Mouse (Mus musculus) midbrain, embryonic 12.5 days (tissue): Measurements from ENCODE around the gene Cct3. TPM values are rescaled to one million over a fixed set of nuclear protein-coding genes. Genes with fewer than 3 reads are reported as not detected.
A peak's percentile ranks its signal among the peaks of the same experiment; 100 is the strongest.

Experiments used
- ATAC-seq: fragments of 200-750 bp; cut with Nextera tagmentation; 2 replicates; pipeline ENCODE4 v1.8.0; 2017; ENCODE audit warnings: low read depth, moderate TSS enrichment, moderate library complexity; ENCODE audit not compliant: low FRiP score
- H3K27ac ChIP-seq: fragments of 300-500 bp; sonication (generic); replicated peaks from 2 replicates; pipeline ENCODE4 v1.5.1; 2016; ENCODE audit warnings: mild to moderate bottlenecking
- H3K27me3 ChIP-seq: fragments of 300-500 bp; sonication (generic); 2 replicates; pipeline ENCODE4 v1.6.1; 2016; ENCODE audit warnings: mild to moderate bottlenecking
- H3K36me3 ChIP-seq: fragments of 300-500 bp; sonication (generic); 2 replicates; pipeline ENCODE4 v1.6.1; 2016
- H3K4me1 ChIP-seq: fragments of 300-500 bp; sonication (generic); 2 replicates; pipeline ENCODE4 v1.6.1; 2016
- H3K4me2 ChIP-seq: fragments of 300-500 bp; sonication (generic); replicated peaks from 2 replicates; pipeline ENCODE4 v1.6.1; 2016; ENCODE audit warnings: mild to moderate bottlenecking, moderate library complexity
- H3K4me3 ChIP-seq: fragments of 300-500 bp; sonication (generic); 2 replicates; pipeline ENCODE4 v1.5.1; 2016; ENCODE audit warnings: mild to moderate bottlenecking
- H3K9ac ChIP-seq: fragments of 300-500 bp; sonication (generic); replicated peaks from 2 replicates; pipeline ENCODE4 v1.6.1; 2016; ENCODE audit warnings: mild to moderate bottlenecking, moderate library complexity
- H3K9me3 ChIP-seq: fragments of 300-500 bp; sonication (generic); 2 replicates; pipeline ENCODE4 v1.6.1; 2016; ENCODE audit warnings: mild to moderate bottlenecking
- WGBS: fragments of 180-500 bp; shearing (Covaris S2); methylation state at CpG from one replicate; pipeline ENCODE4 v1.1.7; 2016; 5-methylcytosine and 5-hydroxymethylcytosine counted together
- polyA plus RNA-seq: library from polyadenylated mRNA; unstranded; fragments of >200 nt; fragmentation: Nextera tagmentation; extraction: Ambion mirVana; gene quantifications from 2 replicates; pipeline ENCODE4 v1.2.1, GENCODE M21; 2016

Cct3 gene
- polyA plus RNA-seq, 1 experiment from 2014 or later = 646 TPM

DNA sequence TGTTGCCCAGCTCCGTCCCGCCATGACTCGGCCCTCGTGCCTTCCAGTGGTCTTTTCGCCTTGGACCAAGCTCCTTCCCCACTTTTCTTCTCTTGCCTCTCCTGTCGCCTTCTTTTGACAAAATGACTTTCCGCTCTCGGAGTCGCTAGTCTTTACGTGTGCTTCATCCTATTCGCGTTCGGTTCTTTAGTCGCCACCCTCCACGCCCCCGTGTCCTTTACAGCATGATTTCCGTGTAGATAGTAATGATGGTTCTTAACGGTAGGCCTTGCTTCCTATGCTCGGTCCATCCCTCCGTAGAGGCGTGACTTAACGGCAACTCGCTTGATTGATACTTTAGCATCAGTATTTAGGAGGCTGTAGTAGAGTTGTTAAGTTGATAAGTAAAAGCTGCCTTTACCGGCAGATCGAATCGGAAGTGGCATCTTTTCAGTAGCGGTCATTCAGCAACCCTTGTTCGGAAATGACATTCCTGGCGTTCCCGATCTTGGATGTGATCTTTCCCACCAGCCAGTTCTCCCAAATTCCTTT is 470 bp downstream of the Cct3 start:
- under 1% methylated on average over 30 of the region's 30 CpGs for WGBS
- peak overlapping the region; percentile 86 for H3K4me2 ChIP-seq
- H3K9ac ChIP-seq = peak overlapping the region; percentile 84
- peak overlapping the region; percentile 70 for H3K4me3 ChIP-seq
- ATAC-seq = no peak
- H3K36me3 ChIP-seq = peaks cover 32% of the 10 kb centered on the region
- peaks cover 18% of the 10 kb centered on the region for H3K4me1 ChIP-seq
- no peaks in the 10 kb centered on the region for H3K9me3 ChIP-seq
- no peaks in the 10 kb centered on the region for H3K27me3 ChIP-seq
- H3K27ac ChIP-seq = peak overlapping the region; percentile 88

DNA sequence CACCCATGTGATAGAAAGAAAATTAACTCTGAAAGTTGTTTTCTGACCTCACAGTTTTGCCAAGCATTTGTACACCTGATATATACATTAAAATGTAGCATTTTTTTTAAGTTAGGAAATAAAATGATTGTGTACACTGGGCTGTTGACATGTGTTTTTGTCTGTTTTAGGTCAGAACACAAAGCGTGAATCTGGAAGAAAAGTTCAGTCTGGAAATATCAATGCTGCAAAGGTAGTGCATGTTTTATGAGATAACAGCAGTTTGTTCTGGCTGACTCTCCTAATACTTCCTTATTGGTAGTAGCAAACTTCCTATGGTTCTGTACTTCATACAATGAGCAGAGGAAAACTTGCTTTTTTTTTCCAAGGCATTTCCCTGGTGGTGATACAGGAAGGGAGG is 2.3 kb downstream of the Cct3 start:
- WGBS = 97% methylated on average over 1 of the region's 1 CpGs
- Histone ChIP-seq H3K4me1 (peaks cover 18% of the 10 kb centered on the region), H3K27ac (no peak overlapping the region), H3K4me3 (no peak overlapping the region), H3K9ac (no peak overlapping the region), H3K4me2 (no peak overlapping the region), H3K36me3 (peaks cover 48% of the 10 kb centered on the region), H3K9me3 (no peaks in the 10 kb centered on the region), H3K27me3 (no peaks in the 10 kb centered on the region)
- no peak for ATAC-seq

DNA sequence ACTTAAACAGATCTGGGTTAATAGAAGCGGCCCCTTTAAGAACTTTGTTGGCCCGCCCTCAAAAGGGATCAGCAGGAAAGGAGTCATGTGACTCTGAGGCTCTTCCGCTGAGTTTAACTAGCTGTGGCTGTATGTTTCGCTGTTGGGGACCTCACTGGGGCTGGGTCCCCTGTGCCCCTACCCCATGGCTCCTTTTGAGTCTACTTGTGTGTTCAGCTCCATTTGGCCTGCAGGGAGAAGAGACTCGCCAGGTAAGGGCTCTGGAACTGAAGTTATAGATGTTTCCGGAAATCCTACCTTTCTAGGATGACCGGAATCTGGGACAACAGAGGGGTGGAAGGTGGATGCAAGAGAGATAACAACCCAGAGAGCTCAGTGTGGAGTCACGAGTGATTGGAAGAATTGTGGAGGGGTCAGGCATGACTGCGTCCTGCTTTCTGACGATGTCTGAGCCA is 28.1 kb downstream of the Cct3 start, which contains the start of gene Glmp:
Gene Glmp, plus strand, starts transcription at position 73 of the 455 bp plus-strand sequence.
- WGBS = 2% methylated on average over 10 of the region's 10 CpGs
- H3K36me3 ChIP-seq = peaks cover 62% of the 10 kb centered on the region
- no peak within 1 kb of the TSS for H3K27ac ChIP-seq
- peak; percentile 60 for ATAC-seq
- H3K9ac ChIP-seq = peak within 1 kb of the TSS; percentile 80
- peaks cover 14% of the 10 kb centered on the region for H3K4me1 ChIP-seq
- H3K27me3 ChIP-seq = no peaks in the 10 kb centered on the region
- H3K4me2 ChIP-seq = peak within 1 kb of the TSS; percentile 84
- H3K9me3 ChIP-seq = no peaks in the 10 kb centered on the region
- peak within 1 kb of the TSS; percentile 71 for H3K4me3 ChIP-seq

DNA sequence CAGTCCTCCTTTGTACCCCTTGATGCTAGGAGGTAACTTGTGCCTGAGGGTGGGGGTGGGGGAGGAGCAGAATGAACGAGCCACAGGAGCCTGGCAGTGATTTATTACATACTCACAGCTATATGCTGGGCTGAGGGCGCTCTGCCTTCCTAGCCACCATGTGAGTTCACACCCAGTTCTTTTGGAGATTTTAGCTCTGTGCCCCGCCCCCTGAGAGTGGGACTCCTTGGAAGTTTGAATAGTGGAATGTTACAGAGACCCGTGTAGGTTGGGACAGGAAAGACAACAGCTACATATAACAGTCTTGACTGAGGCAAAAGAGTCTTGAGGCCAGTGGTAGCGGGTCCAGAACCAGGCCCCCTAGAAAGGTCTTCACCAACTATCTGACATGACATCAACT is 32.0 kb downstream of the Cct3 start:
- H3K4me3 ChIP-seq = no peak overlapping the region
- no peak overlapping the region for H3K4me2 ChIP-seq
- WGBS = 87% methylated on average over 5 of the region's 5 CpGs
- H3K36me3 ChIP-seq = peaks cover 31% of the 10 kb centered on the region; the same call in 1 of the 2 replicates
- H3K9me3 ChIP-seq = no peaks in the 10 kb centered on the region
- peaks cover 14% of the 10 kb centered on the region for H3K4me1 ChIP-seq
- ATAC-seq = no peak
- H3K9ac ChIP-seq = no peak overlapping the region
- no peak overlapping the region for H3K27ac ChIP-seq
- no peaks in the 10 kb centered on the region for H3K27me3 ChIP-seq

DNA sequence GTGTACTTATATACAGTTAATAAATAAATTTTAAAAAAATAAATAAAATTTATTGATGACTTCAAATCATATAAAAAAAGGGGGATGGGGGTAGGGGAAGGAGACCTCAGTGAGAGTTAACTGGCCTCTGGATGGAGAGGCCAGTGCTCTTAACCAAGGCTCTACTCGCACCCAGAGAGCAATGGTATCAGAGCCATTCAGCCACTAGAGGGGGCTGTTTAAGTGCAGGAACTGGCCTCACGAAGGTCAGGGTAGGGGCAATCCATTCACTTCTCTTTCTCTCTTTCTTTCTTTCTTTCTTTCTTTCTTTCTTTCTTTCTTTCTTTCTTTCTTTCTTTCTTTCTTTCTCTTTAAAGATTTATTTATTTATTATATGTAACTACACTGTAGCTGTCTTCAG is 34.4 kb downstream of the Cct3 start:
- Histone ChIP-seq H3K9me3 (no peaks in the 10 kb centered on the region), H3K36me3 (peaks cover 30% of the 10 kb centered on the region; the same call in 1 of the 2 replicates), H3K4me1 (peaks cover 8% of the 10 kb centered on the region), H3K4me2 (no peak overlapping the region), H3K9ac (no peak overlapping the region), H3K4me3 (no peak overlapping the region), H3K27me3 (no peaks in the 10 kb centered on the region), H3K27ac (no peak overlapping the region)
- WGBS = 31% methylated on average over 2 of the region's 2 CpGs
- no peak for ATAC-seq

DNA sequence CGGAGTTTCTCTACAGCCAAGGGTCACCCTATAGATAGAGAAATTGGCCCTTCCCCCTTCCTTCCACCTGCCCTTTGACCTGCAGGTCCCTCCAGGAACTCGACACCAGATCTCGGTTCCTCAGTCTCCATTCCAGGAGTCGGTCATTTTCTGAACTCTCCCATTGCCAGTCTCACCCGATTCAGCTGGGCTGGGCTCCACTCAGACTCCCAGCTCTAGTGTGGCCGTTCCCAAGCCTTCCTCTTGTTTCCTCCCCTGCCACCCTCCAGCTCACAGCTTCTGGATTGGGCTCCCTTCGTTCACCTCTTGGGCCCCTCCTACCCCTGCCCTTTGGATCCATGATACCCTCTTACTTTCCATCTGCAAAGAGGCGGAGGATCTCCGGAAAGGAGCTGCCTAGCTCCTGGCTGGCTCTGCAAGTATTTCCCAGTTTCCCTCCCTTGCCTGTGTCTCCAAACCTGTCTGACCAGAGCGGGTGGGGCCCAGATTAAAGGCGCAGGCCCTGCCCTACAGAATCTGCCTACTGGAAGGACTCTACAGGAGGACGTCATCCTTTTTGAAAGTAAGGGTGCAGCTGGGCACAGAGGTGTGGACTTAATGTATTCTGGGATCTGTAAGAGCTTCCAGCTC is 37.2 kb downstream of the Cct3 start:
- H3K4me1 ChIP-seq = peaks cover 25% of the 10 kb centered on the region
- no peak overlapping the region for H3K4me2 ChIP-seq
- H3K4me3 ChIP-seq = no peak overlapping the region
- no peaks in the 10 kb centered on the region for H3K9me3 ChIP-seq
- 0 out of 2 replicates have a peak, but pooled peaks cover 10% of the 10 kb centered on the region for H3K36me3 ChIP-seq
- no peaks in the 10 kb centered on the region for H3K27me3 ChIP-seq
- no peak overlapping the region for H3K27ac ChIP-seq
- H3K9ac ChIP-seq = no peak overlapping the region
- ATAC-seq = no peak
- 58% methylated on average over 12 of the region's 12 CpGs for WGBS

DNA sequence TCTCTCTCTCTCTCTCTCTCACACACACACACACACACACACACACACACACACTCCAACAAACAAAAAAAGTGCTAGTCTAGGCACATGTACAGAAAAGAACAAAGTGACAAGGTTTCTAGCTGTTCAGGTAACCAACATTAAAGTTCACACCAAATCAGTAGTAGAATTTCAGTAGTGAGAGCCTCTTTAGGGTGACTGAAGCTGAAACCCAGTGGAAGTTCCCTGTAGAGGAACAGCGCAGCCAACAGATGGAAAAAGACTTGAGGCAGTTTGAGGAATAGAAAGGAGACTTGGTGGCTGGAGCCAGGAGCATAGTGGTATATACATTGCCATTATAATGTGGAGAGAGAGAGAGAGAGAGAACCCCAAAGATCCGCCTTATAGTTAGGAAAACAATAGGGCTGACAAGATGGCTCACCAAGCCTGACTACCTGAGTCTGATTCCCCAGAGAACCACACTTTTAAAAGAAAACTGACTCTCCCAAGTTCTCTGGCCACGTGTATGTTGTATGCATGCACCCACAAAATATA is 38.1 kb downstream of the Cct3 start:
- 40% methylated on average over 3 of the region's 3 CpGs for WGBS
- Histone ChIP-seq H3K27ac (0 out of 2 replicates have a peak overlapping the region, but pooled peaks have one; percentile 92), H3K4me3 (peak overlapping the region; percentile 90), H3K4me1 (peaks cover 25% of the 10 kb centered on the region), H3K9ac (peak overlapping the region; percentile 88), H3K9me3 (no peaks in the 10 kb centered on the region), H3K36me3 (0 out of 2 replicates have a peak, but pooled peaks cover 3% of the 10 kb centered on the region), H3K27me3 (no peaks in the 10 kb centered on the region), H3K4me2 (peak overlapping the region; percentile 69)
- no peak for ATAC-seq

DNA sequence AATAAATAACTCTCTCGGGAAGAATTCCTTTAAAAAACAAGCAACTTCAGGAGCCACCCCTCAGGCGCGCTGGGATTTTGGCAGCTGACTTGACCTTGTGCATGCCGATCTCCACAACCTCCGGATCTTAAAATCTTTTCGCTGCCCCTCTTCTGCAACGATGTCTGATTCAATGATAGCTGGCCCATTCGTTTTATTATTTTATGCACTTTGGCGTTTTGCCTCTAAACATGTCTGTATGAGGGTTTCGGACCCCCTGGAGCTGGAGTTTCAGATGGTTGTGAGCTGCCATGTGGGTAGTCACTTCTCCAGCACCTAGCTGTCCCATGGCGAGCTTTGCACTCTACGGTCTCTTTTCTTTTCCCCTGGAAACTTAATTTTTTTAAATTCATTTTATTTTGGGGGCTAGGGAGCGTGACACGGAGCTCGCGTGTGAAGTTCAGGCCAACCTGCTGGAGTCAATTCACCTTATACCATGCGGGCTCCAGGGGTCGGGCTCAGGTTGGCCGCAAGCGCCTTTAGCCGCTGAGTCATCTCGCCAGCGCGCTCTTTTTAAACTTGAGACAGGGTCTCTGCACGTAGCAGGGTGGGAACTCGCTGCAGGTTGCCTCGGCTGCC is 38.6 kb downstream of the Cct3 start:
- Histone ChIP-seq H3K4me2 (peak overlapping the region; percentile 69), H3K27ac (peak overlapping the region; percentile 92), H3K9ac (peak overlapping the region; percentile 88), H3K36me3 (peaks cover 1% of the 10 kb centered on the region; the same call in 1 of the 2 replicates), H3K9me3 (no peaks in the 10 kb centered on the region), H3K27me3 (no peaks in the 10 kb centered on the region), H3K4me3 (peak overlapping the region; percentile 90), H3K4me1 (peaks cover 25% of the 10 kb centered on the region)
- no peak; the same call in 1 of the 2 replicates for ATAC-seq
- 1% methylated on average over 27 of the region's 27 CpGs for WGBS

DNA sequence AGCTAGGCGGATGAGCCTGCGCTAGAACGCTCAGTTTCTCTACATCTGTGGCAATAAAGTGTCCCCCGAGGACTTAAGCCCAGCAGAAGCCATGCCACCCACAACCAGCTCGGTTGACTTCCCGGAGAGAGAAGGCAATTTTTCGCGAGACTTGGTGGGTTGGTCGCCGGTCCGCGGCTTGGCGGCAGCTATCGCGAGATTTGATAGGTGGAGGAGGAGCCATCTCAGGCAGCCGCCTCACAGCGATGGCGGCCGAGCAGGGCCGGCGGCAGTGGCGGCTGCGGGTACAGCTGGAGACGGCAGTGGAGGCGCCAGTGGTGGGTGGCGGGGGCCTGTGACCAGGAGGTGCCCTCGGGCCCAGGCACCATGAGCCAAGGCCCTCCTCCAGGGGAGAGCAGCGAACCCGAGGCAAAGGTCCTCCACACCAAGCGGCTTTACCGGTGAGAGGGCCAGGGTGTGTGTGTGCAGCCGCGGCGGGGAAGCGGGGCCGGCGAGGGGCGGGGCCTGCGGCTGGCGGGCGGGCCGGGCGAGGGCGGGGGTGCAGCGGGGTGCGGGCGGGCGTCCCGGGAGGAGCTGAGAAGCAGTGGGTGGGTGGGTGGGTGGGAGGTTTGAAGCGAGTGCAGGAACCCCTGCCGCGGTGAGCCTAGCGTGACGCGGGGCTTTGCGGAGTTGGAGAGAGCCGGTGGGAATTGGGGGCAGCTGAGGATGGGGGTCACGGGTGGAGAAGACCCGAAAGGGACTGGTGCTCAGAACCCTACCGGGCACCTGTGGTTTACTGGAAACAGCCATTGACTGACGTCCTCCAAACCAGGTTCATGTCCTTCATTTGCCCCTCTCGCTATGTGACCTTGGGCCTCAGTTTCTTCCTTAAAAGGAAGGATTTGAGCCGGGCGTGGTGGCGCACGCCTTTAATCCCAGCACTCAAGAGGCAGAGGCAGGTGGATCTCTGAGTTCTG is 39.4 kb downstream of the Cct3 start, which contains the start of the genes Tmem79 and Smg5:
Gene Tmem79, minus strand, starts transcription at position 91 of the 956 bp plus-strand sequence.
Gene Smg5, plus strand, starts transcription at position 203 of the 956 bp plus-strand sequence.
- 2% methylated on average over 61 of the region's 66 CpGs for WGBS
- peaks cover 5% of the 10 kb centered on the region for H3K36me3 ChIP-seq
- H3K4me3 ChIP-seq = peak within 1 kb of the TSS; percentile 90
- no peaks in the 10 kb centered on the region for H3K9me3 ChIP-seq
- peak within 1 kb of the TSS; percentile 92 for H3K27ac ChIP-seq
- no peaks in the 10 kb centered on the region for H3K27me3 ChIP-seq
- peak; percentile 93 for ATAC-seq
- H3K9ac ChIP-seq = peak within 1 kb of the TSS; percentile 88
- H3K4me1 ChIP-seq = peaks cover 25% of the 10 kb centered on the region
- peak within 1 kb of the TSS; percentile 69 for H3K4me2 ChIP-seq

DNA sequence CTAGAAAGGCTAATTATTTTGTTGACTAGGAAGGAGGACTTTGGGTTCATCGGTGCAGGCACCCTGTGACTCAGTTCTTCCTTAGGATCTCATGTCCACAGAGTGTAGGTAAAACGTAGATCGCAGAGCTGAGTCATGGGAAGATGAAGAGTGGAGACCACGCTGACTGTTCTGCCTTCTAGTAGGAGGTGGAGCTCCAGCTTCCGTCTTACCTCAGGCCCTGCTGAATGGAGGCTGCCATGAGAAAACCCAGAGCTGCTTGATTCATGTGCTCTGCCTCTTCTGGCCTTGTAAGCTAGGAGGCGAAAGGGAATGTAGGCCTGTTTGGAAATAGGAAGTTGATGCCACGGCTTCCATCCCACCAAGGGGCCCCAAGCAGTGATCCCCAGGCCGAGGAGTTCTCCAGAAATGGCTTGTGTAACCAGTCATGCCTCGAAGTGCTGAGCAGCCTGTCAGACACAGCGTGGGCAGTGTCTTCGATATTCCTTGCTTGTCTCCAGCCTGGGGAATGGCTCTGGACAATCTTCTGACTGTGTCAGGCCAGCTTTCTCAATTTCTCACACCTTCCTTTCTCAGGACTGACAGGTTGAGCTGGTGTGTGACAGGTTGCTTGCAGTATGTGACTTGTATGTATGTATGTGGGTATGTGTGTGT is 40.6 kb downstream of the Cct3 start:
- H3K9ac ChIP-seq = peak overlapping the region; percentile 31; the same call in 1 of the 2 replicates

DNA sequence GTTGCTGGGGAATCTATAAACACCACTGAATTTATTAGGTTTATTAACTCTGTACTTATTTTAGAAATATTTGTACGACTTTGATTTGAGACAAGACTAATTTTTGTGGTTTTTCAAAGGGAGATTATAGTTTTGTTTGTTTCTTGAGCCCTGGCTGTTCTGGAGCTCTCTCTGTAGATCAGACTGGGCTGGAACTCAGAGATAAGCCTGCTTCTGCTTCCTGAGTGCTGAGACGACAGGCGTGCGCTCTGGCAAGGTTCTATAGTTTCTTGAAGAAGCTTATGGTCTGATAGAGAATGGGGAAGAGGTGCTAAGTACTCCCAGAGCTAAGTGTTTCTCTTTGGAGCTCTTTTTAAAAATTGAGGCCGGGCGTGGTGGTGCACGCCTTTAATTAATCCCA is 41.4 kb downstream of the Cct3 start:
- Histone ChIP-seq H3K4me1 (peaks cover 25% of the 10 kb centered on the region), H3K27me3 (no peaks in the 10 kb centered on the region), H3K36me3 (peaks cover 24% of the 10 kb centered on the region), H3K9me3 (no peaks in the 10 kb centered on the region), H3K9ac (no peak overlapping the region), H3K4me2 (no peak overlapping the region), H3K27ac (no peak overlapping the region), H3K4me3 (no peak overlapping the region)
- 94% methylated on average over 7 of the region's 7 CpGs for WGBS
- no peak for ATAC-seq

More for the DNA sequence above, 40.6 kb downstream of the Cct3 start:
- WGBS = 87% methylated on average over 11 of the region's 11 CpGs
- Histone ChIP-seq H3K27me3 (no peaks in the 10 kb centered on the region), H3K4me2 (peak overlapping the region; percentile 69), H3K4me1 (peaks cover 25% of the 10 kb centered on the region), H3K4me3 (peak overlapping the region; percentile 90; the same call in 1 of the 2 replicates), H3K9me3 (no peaks in the 10 kb centered on the region), H3K27ac (no peak overlapping the region), H3K36me3 (peaks cover 16% of the 10 kb centered on the region)
- ATAC-seq = no peak
